Mouse (Mus musculus): ENCODE measurements around the gene Arhgef11. TPM values are rescaled to one million over a fixed set of nuclear protein-coding genes. Genes with fewer than 3 reads are reported as not detected.

The Arhgef11 gene
- total RNA-seq, 2 experiments from 2014 or later: 58.3 to 60.9 TPM

DNA sequence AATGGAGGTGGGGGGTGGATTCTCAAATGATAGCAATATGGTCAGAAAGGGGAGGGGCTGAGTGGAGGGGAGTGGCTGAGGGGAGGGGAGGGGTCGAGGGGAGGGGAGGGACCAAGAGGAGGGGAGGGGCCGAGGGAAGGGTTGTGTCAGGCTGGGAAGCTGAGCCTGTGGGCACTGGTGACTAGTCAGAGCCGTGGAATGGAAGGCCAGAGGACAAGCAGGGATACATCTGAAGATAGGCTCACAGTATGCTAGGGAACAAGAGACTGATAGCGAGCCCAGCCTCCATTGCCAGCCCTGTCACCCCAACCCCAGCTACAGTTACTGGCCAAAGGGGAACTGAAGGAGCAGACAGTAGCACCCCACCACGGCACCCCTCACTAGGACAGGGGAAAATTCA lies 141.3 kb downstream of the Arhgef11 start:
- DNase-seq (ENCODE audit: low spot score in 2 of 2): no peak

DNA sequence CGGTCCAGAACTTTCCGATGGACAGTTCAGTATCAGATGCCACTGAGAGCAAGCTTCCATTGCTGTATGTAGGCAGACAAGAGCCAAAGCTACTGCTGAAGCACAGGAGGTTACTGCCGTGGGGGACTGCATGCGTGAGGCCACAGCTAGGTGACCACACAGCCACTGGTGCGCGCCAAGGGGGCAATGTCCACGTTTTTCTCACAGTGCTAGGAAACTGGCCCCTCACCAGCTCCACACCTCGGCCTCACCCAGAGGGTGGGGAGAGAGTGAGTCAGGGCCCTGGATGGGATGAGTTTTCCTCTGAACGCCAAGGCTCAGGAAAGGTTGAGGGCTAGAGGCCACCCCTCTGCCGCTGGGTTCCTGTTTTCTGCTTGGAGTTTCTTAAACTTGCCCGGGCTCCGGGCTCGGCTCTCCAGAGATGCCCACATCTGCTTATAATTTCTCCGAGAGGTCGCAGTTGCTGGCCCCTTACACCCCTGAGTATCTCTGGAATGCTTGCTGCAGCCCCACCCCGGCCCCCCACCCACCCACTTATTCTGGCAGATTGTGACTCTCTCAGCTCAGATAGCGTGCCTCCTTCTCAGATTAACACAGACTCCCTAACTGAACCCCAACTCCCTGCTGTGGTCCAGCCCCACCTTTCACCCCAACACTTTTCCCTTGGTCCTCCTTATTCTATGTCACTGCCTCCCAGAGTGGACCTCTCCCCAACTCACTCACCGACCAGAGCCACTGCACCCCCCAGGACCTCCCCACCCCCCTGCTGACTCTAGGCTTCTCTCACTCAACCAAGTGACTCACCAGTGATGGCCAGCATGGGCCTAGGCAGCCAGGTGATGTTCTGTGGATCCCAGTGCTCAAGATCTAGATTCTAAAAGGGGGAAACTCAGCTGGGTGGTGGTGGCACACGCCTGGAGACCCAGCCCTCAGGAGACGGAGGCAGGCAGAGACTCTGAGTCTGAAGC lies 144.3 kb downstream of the Arhgef11 start:
- DNase-seq (ENCODE audit: low spot score in 2 of 2): no peak

DNA sequence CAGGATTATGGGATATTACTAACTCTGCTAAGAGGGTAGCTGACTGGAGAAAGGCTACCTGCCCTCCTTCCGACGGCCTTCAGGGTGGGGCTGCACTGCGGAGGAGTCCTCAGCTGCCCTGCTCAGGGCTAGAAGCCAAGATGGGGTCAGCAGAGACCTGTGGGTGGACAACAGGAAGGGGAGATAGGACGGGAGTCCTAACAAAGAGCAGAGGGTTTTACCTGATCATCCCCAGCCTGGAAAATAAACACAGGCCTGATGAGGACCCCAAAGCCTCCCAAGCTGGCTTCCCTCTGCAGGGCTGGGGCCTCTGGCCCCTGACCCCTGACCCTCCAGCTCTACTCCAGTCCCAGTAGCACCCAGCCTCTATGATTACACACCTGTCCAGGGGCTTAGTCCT lies 145.8 kb downstream of the Arhgef11 start:
- DNase-seq (ENCODE audit: low spot score in 2 of 2): no peak

DNA sequence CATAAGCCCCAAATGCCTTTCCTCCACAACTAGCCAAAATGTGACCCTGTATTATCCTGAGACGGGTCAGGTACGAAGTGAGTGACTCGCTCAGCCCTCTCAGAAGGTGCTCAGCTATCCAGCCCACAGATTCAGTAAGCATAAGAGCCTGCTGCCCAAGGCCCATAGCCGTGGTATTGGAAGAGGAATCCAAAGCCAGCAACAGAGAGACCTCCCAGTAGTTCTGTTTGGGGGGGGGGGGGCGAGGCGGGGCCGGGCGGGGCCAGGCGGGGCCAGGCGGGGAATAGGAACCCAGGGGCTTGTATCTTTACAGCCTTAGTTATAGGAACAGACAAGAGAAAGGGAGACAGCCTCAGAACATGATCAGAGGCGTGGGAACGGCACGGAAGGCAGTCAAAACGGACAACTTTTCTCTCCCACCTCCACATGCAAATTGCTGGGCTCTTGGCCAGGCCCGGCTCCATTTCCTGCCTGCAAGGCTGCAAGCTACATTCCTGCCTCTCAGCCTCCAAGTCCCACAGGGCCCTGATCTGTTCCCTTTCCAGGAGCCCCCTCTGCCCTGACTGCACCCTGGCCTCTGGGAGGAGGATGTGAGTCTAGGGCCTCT lies 146.4 kb downstream of the Arhgef11 start:
- peak; percentile 80 to 88 for DNase-seq (ENCODE audit: low spot score in 2 of 2)

DNA sequence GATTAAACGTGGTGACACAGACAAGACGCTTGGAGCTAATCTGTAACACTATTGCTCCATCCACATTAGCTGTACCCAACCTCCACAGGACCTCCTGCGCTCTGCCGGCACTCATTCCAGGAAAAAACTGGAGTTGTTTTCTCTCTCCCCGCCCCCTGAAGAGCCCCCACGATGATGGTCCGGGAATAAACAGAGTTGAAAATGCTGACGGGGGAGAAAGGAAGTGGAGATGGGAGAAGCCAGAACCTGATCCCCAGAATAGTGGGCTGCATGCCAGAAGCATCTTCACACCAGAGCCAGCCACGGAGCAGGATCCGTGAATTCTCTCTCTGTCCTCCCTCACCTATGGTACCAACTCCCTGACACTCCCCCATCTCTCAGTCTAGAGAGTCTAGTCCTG lies 147.1 kb downstream of the Arhgef11 start:
- peak in 1 of 2 experiments; percentile 45 for DNase-seq (ENCODE audit: low spot score in 2 of 2)

DNA sequence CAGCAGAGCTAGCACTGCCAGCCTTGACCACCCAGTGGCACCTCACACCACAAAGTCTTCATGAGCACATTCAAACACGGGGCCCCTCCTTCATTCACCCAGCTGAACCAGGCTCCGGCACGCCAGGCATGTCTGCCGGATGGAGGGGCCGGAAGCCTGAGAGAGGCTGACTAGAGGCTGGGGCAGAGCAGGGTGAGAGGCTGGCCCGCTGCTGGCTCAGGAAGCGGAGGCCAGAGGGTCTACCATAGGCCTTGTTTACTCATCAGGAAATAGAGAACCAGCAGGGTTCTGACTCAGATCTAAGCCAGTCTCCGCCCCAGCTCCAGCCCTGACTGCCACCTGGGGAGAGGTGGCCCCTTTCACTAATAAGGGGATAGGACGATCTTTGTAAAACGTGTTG lies 147.7 kb downstream of the Arhgef11 start:
- DNase-seq (ENCODE audit: low spot score in 2 of 2): no peak

DNA sequence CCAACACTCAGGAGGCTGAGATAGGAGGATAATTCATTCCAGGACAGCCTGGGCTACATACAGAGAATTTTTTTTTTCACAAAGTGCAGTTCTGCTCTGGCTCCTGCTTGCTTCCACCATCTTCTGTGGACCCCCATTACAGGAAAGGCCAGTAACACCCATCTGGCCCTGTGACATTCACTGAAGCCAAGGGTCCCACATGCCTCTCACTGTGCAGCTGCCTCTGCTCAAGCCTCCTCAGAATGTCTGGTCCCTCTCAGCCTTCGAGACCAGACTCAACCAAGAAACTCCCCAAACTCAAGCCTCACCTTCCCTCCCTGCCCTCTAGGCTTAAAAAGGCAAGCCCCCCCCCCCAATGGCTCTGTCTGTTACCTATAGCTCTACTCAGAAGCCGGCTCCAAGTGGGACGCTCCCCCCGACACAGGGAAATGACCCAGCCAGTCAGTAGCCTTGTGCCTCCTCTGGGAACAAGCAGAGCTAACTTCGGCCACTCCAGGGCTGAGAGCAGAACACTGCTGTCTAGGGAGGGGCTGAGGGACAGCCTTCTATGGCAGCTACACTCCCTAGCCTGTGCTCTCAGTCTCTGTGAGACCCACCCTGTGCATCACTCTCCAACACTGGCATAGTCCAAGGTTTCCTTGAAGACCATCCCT lies 148.4 kb downstream of the Arhgef11 start:
- no peak for DNase-seq (ENCODE audit: low spot score in 2 of 2)

DNA sequence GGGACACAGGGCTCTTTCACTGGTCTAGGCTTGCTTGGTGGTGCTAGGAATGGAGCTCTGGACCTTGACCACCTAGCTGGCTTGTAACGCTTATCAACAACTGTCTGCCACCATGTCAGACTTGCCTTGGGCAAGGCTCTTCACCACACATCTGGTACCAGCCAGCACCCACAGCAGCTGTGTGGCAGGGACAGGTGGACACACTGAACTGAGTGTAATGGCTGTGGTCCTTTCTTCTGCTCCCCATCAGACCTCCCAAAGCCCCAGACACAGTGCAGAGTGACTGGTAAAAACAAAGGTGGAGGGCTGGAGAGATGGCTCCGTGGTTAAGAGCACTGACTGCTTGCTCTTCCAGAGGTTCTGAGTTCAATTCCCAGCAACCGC lies 148.9 kb downstream of the Arhgef11 start:
- DNase-seq (ENCODE audit: low spot score in 2 of 2): no peak

DNA sequence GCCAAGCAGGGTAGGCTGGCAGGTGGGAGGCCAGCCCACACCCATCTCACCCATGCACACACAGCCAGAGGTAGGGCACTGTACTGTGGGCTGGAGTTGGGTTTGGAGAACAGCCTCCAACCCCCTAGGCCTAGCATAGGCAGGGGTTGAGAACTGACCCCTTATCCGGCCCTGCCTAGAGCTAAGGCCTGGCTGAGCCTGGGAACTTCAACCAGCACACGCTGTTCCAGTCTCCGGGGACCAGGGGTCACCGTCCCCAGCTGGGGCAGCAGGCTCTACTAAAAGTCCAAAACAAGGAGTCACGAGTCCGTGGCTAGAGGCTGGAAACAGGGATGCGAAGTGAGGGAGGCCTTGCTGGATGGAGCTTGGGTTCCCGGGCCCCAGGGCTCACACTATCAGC lies 150.4 kb downstream of the Arhgef11 start:
- no peak for DNase-seq (ENCODE audit: low spot score in 2 of 2)

DNA sequence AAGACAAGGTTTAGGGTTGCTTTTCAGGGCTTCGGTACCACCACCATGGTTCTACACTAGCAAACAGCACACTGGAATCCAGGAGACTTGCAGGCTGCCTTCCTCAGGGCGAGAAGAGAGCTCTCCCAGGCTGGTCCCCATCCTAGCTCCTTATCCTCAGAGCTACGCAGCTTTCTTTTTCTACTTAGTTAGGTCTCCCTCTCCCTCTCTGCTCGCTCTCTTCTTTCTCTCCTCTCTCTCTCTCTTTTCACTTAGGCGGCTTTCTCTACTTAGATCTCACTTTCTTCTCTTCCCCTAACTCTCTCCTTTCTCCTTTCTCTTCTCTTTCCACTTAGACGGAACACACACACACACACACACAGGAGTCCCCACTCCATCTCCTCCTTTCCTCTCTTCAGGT lies 151.1 kb downstream of the Arhgef11 start:
- DNase-seq (ENCODE audit: low spot score in 2 of 2): no peak

DNA sequence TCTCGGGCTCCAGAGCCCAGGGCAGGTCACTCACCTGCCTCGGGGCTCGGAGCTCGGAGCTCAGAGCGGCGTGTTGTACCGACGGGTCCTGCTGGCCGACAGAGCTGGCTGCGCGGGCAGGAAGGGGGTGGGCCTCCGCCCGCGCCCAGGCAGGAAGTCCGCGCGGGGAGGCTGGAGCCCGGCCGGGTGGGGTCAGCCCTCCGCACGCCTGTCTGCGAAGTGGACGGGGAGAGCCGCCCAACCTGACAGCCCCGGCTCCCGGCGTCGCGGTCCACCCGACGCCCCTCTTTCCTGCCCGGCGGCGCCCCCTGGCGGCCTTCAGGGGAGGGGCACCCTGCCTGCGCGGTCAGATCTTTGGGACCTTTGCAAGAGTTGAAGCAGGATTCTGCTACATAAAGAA lies 151.5 kb downstream of the Arhgef11 start:
- DNase-seq (ENCODE audit: low spot score in 2 of 2): peak; percentile 27

DNA sequence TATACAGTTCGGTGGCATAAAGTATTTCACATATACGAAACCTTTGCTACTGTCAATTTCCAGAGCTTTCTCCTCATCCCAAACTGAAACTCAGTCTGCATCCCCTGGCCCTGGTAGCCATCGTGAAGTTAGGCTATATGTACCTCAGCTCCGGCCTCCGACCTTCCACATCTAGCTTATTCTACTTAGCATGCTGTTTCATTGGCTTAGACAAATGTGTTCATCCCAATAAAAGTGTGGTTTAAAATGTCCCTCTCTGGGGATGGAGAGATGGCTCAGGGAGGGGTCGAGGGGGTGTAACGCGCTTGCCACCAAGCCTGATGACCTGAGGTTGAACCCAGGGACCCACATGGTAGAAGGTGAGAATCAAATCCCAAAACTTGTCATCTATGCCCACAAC lies 152.1 kb downstream of the Arhgef11 start:
- no peak for DNase-seq (ENCODE audit: low spot score in 2 of 2)

DNA sequence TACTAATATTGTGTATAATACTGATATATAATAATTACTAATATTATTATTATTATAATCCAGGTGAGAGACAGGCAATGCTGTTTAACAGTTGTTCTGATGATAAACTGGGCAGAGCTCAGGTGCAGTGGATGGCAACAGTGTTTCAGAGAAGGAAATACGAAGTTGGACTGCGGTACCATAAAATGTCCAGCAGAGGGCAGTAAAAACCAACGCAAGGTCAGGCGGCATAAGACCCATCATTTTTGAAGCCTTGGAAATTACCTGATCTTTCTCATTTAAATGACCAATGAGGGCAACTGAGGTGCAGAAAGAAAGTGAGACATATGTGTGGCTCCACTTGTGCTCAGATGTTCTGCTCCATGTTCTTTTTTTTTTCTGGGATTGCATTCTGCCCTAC lies 152.9 kb downstream of the Arhgef11 start:
- DNase-seq (ENCODE audit: low spot score in 2 of 2): peak; percentile 36 to 48

DNA sequence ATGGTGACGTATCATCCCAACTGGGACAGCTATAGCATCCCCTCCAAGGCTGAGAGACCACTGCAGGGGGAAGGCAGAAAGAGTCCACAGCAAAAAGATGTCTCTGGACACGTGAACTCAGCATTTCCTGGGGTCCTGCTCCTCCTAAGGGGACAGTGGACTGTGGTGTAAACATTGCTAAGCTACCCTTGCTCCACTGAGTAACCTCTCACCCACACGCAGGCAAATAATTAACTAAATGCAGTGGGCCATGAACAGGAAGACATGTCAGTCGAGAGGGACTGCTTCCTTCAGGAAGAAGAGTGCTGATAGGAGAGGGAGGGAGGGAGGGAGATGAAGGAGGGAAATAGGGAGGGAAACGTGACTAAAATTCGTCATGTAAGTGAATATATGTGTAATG lies 153.7 kb downstream of the Arhgef11 start:
- no peak for DNase-seq (ENCODE audit: low spot score in 2 of 2)

DNA sequence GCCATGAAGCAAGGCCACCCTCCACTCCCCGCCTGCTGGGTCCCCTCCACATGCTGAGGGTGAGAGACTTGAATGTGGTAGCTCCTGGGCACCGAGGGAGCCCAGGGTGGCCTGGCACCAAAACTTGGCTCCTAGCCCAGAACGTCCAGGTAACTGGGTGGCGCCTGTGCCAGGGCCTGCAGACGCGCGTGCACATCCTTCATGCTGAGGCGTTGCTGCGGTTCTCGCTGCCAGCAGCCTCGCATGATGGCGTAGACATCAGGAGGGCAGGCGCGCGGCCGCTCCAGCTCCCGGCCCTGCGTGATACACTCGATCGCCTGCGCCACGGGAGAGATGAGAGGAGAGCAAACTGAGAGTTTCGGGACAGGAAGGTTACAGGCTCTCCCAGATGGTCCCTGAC lies 160.9 kb downstream of the Arhgef11 start:
- DNase-seq (ENCODE audit: low spot score in 2 of 2): no peak

DNA sequence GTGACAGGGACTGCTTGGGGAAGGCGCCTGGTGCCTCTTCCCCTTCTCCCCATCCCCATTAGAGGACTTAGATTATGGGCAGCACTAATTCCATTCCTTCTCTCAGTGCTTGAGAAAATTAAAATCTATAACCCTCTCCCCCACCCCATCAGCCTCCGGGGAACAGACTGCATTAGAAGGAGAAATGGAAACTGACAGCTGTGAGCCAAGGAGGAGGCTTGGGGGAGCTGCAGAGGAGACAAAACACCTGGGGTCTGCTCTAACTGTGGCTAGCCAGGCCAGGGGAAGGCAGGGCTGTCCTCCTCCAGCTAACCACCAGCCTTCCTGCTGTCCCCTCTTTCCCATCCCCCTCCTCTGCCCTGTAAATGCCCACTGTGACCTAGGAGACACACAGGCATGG lies 161.7 kb downstream of the Arhgef11 start:
- DNase-seq (ENCODE audit: low spot score in 2 of 2): no peak

DNA sequence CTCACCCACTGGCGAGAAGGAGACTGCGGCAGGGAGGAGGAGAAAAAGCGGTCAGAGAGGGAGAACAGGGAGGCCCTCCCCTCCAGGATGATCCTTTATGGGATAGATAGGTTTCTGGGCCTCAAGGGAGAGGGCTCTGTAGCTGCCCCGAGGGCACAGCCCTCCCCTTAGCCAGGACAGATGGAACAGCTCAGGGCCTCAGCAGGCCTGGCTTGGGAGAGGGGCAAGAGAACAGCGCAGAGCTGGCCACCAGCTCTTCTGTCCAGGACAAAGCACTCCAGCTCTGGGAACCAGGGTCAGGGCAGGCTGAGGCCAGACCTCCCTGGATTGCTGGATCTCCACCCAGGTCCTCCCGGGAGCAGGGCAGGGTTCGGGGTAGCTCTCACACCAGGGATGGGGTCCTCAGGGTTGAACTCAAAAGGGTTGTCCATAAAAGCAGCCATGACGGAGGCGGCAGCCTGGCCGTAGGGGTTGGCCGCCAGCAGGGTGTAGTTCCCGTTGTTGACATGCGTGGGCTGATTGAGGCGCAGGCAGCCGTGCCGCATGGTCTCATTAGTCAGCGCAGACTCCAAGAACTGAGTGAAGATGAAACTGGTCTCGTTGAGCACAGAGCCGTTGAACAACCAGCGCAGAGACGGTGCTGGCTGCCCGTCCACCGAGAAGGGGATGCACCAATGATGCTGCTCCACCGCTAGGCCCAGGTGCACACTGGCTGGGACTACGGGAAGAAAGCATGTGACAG lies 166.1 kb downstream of the Arhgef11 start:
- DNase-seq (ENCODE audit: low spot score in 2 of 2): no peak

DNA sequence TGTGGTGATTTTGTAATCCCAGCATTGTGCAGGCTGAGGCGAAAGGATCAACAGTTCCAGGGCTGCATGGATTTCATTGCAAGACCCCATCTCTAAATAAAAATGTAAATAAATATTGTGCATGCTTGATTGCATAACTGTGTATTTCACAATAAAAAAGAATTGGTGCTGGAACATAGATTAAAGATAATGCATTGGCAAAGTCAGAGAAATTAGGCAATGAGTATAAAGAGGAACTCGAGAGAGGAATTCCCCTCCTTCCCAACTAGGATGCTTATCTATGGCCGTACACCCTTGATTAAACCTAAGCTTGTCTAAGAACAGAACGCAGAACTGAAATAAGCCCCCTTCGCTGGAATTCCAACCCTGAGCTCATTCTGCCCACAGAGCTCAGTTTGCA lies 167.8 kb downstream of the Arhgef11 start:
- no peak for DNase-seq (ENCODE audit: low spot score in 2 of 2)

DNA sequence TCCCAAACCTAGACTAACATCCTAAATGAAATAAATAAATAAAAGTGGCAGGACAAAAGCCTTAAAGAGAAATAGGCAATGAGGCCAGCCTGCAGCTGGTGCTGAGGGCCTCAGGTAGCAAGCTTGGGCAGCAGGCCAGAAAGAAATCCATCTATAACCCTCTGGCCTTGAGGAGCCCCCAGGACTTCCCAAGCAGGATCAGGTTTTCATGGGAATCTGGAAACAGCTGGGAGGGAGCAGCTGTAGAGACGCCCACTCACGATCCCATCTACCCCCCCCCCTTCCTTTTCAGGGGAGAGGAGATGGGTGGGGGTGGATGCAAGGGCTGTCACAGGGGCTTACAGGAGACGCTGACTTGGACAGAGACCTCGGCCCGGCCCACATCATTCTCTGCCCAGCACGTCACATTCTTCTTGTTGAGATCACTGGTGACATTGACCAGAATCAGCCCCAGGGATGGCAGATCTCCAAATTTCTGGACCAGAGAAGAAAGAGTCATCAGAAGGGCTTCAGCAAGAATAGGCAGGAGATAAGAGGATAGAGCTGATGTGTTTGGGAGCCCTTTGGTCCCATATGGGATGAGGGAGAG lies 168.4 kb downstream of the Arhgef11 start:
- no peak for DNase-seq (ENCODE audit: low spot score in 2 of 2)

Data from left cerebral cortex, adult 18-20 months (tissue).